10 mouse cellular contexts compared by ENCODE assay signal in the genomic region with DNA sequence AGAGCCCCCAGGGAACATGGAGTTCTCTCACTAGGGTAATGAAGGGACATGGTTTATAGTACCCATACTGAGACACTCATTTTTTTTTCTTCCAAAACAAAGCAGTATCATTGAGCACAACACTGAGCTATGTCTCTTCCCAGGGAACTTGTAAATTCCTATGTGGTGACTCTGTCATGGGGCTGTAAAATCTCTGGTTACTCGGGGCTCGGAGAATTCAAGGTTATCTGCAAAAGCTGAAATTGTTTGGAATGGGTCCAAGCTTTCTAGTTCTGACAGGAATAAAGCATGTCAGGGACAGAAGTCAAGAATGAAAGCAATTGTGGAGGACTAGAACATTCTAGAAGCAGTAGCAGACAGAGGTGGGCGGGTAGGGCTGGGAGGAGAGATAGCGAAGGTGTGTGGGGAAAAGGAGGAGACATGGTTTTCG. TPM values are rescaled to one million over a fixed set of nuclear protein-coding genes. Genes with fewer than 3 reads are reported as not detected.
DNase-seq lines count a peak whose midpoint lies in the region; ATAC-seq and TF ChIP-seq lines count a peak whose summit lies in the region.
"Had no signal": no experiment of that assay in that cellular context is flagged by ENCODE, and none has a peak within 500 bp of the region (broad histone marks: within the 10 kb centered on the region; RNA-seq: fewer than 3 reads in every experiment).

No protein-coding gene starts in this region.

- peak overlapping the region; percentile 92 for H3K27ac ChIP-seq in heart, postnatal 0 days (ENCODE audit: low read depth)
- H3K27ac ChIP-seq in midbrain, embryonic 14.5 days (replicated peaks; ENCODE audit: low read depth, low read length): no peak overlapping the region
- H3K27ac ChIP-seq: embryonic facial prominence, embryonic 12.5 days had no signal

- H3K4me1 ChIP-seq in heart, postnatal 0 days (ENCODE audit: control insufficient read depth, insufficient read depth): peaks cover 30% of the 10 kb centered on the region
- no peaks in the 10 kb centered on the region for H3K4me1 ChIP-seq in midbrain, embryonic 14.5 days (ENCODE audit: control insufficient read depth, insufficient read depth, low read length)
- H3K4me1 ChIP-seq: embryonic facial prominence, embryonic 12.5 days had no signal

- H3K9ac ChIP-seq in heart, postnatal 0 days (replicated peaks; ENCODE audit: low read depth, low read length): no peak overlapping the region
- no peak overlapping the region for H3K9ac ChIP-seq in midbrain, embryonic 14.5 days (replicated peaks; ENCODE audit: low read length)
- H3K9ac ChIP-seq: embryonic facial prominence, embryonic 12.5 days had no signal

- H3K4me2 ChIP-seq in heart, postnatal 0 days (ENCODE audit: low read depth, low read length): no peak overlapping the region
- H3K4me2 ChIP-seq in midbrain, embryonic 14.5 days (ENCODE audit: low read length): no peak overlapping the region
- H3K4me2 ChIP-seq: embryonic facial prominence, embryonic 12.5 days; midbrain, embryonic 11.5 days had no signal

- H3K4me3 ChIP-seq in heart, postnatal 0 days (ENCODE audit: low read depth, low read length): no peak overlapping the region
- no peak overlapping the region for H3K4me3 ChIP-seq in midbrain, embryonic 14.5 days (replicated peaks; ENCODE audit: low read depth, low read length)
- H3K4me3 ChIP-seq: embryonic facial prominence, embryonic 12.5 days had no signal

- peak; percentile 24 for DNase-seq in gastrocnemius, adult 18-20 months (ENCODE audit: low spot score)
- no peak for DNase-seq in gastrocnemius, postnatal 25 days
- DNase-seq in lung, postnatal 10 days: peak; percentile 33
- DNase-seq in lung, postnatal 14 days: no peak
- peak; percentile 97 for DNase-seq in heart, postnatal 0 days (ENCODE audit: low spot score)
- peak; percentile 62 for DNase-seq in skeletal muscle tissue, adult 2 months (ENCODE audit: low read depth, low spot score)
- no peak for DNase-seq in midbrain, embryonic 14.5 days
- no peak for DNase-seq in left cerebral cortex, postnatal 36 days (ENCODE audit: low spot score in 2 of 2)

- intact Hi-C loops in left cerebral cortex, postnatal 36 days (cut with DNase I): no loop called here

- H3K9me3 ChIP-seq in heart, postnatal 0 days (replicated peaks; ENCODE audit: control insufficient read depth, low read length): no peaks in the 10 kb centered on the region
- H3K9me3 ChIP-seq in midbrain, embryonic 14.5 days (ENCODE audit: control insufficient read depth, low read length): no peaks in the 10 kb centered on the region
- H3K9me3 ChIP-seq: embryonic facial prominence, embryonic 12.5 days had no signal

- no peak for TF ChIP-seq CTCF in heart, postnatal 0 days (IDR thresholded peaks at IDR 0.05; ENCODE audit: low read depth)

- no peaks in the 10 kb centered on the region for H3K27me3 ChIP-seq in heart, postnatal 0 days (ENCODE audit: control insufficient read depth, insufficient read depth, low read length)
- no peaks in the 10 kb centered on the region for H3K27me3 ChIP-seq in midbrain, embryonic 14.5 days (ENCODE audit: control insufficient read depth, insufficient read depth, low read length)
- H3K27me3 ChIP-seq: embryonic facial prominence, embryonic 12.5 days had no signal

- H3K36me3 ChIP-seq in heart, postnatal 0 days (replicated peaks; ENCODE audit: control insufficient read depth, insufficient read depth, low read length): no peaks in the 10 kb centered on the region
- no peaks in the 10 kb centered on the region for H3K36me3 ChIP-seq in midbrain, embryonic 14.5 days (ENCODE audit: control insufficient read depth, insufficient read depth, low read length)
- H3K36me3 ChIP-seq: embryonic facial prominence, embryonic 12.5 days had no signal

- WGBS in heart, postnatal 0 days: 19% methylated on average over 5 of the region's 5 CpGs
- 91% methylated on average over 5 of the region's 5 CpGs for WGBS in midbrain, embryonic 14.5 days

- peak; percentile 98 for TF ChIP-seq EP300 in heart, postnatal 0 days (IDR thresholded peaks at IDR 0.05; ENCODE audit: low read depth)

- peak; percentile 92 for ATAC-seq in heart, postnatal 0 days (ENCODE audit: insufficient read depth, low read depth)
- no peak for ATAC-seq in midbrain, embryonic 14.5 days (ENCODE audit: low FRiP score, low TSS enrichment)

RNA-seq across cellular contexts. Expression of a gene that starts 36.6 kb away (rescaled TPM):
- total RNA-seq in gastrocnemius, adult 18-20 months (2021): 10 to 100 TPM; 24.7 to 25.2 TPM
- 10 to 100 TPM; 27.6 to 30.3 TPM for total RNA-seq in gastrocnemius, postnatal 25 days (2021)
- total RNA-seq in heart, postnatal 0 days (2014; rRNA removed; ENCODE audit: low replicate concordance): 51.4 and 69.7 TPM in 2 replicates
- polyA plus RNA-seq in heart, postnatal 0 days (2015; fragmentation: Nextera tagmentation; extraction: Ambion mirVana): 80.8 and 88.8 TPM in 2 replicates
- 57.3 and 62.2 TPM in 2 replicates for polyA plus RNA-seq in midbrain, embryonic 14.5 days (2014; fragmentation: Nextera tagmentation; extraction: Ambion mirVana)
- total RNA-seq in left cerebral cortex, postnatal 36 days (2021): 10 to 100 TPM; 31.4 to 33.9 TPM

RNA-seq across cellular contexts. Expression of a gene that starts 36.6 kb away (rescaled TPM):
- 10 to 100 TPM; 25.2 to 26.0 TPM for total RNA-seq in gastrocnemius, adult 18-20 months (2021)
- 10 to 100 TPM; 25.8 to 30.8 TPM for total RNA-seq in gastrocnemius, postnatal 25 days (2021)
- 54.2 and 55.3 TPM in 2 replicates for total RNA-seq in heart, postnatal 0 days (2014; rRNA removed; ENCODE audit: low replicate concordance)
- polyA plus RNA-seq in heart, postnatal 0 days (2015; fragmentation: Nextera tagmentation; extraction: Ambion mirVana): 70.8 TPM in 2 replicates
- 36.5 and 38.2 TPM in 2 replicates for polyA plus RNA-seq in midbrain, embryonic 14.5 days (2014; fragmentation: Nextera tagmentation; extraction: Ambion mirVana)
- 10 to 100 TPM; 26.2 to 27.2 TPM for total RNA-seq in left cerebral cortex, postnatal 36 days (2021)

Comparison
In these comparisons a context has a peak if more than half of its experiments do, and no peak if none do; other contexts are left out.
1. DNase-seq: peak in gastrocnemius, adult 18-20 months (single experiment), lung, postnatal 10 days (single experiment), heart, postnatal 0 days (single experiment) and skeletal muscle tissue, adult 2 months (single experiment); none in gastrocnemius, postnatal 25 days (single experiment), lung, postnatal 14 days (single experiment), midbrain, embryonic 14.5 days (single experiment) and left cerebral cortex, postnatal 36 days (0 of 2).